Mouse (Mus musculus) embryonic facial prominence, embryonic 11.5 days (tissue): ENCODE data around the gene Fgf13. TPM values are rescaled to one million over a fixed set of nuclear protein-coding genes. Genes with fewer than 3 reads are reported as not detected.

ENCODE experiments used
- ATAC-seq: fragments of 200-750 bp; cut with Nextera tagmentation; replicated peaks from 2 replicates; pipeline ENCODE4 v1.8.0; 2017; ENCODE audit warnings: low read depth; ENCODE audit not compliant: insufficient number of reproducible peaks, low FRiP score, low TSS enrichment
- DNase-seq: peaks from one replicate; pipeline ENCODE4 v3.0.0-alpha.2; 2015; ENCODE audit warnings: low spot score
- H3K27ac ChIP-seq: fragments of 300-500 bp; sonication (generic); replicated peaks from 2 replicates; pipeline ENCODE4 v1.5.1; 2014; ENCODE audit warnings: mild to moderate bottlenecking, low read depth, low read length, control low read depth
- H3K27me3 ChIP-seq: fragments of 300-500 bp; sonication (generic); 2 replicates; pipeline ENCODE4 v1.6.1; 2014; ENCODE audit warnings: mild to moderate bottlenecking, low read length, moderate library complexity, mixed read lengths; ENCODE audit not compliant: control insufficient read depth, insufficient read depth
- H3K36me3 ChIP-seq: fragments of 300-500 bp; sonication (generic); replicated peaks from 2 replicates; pipeline ENCODE4 v1.6.1; 2014; ENCODE audit warnings: low read depth, mild to moderate bottlenecking, low read length, moderate library complexity, mixed read lengths; ENCODE audit not compliant: control insufficient read depth, insufficient read depth
- H3K4me1 ChIP-seq: fragments of 300-500 bp; sonication (generic); 2 replicates; pipeline ENCODE4 v1.6.1; 2014; ENCODE audit warnings: low read length, mixed read lengths; ENCODE audit not compliant: control insufficient read depth, insufficient read depth
- H3K4me2 ChIP-seq: fragments of 300-500 bp; sonication (generic); 2 replicates; pipeline ENCODE4 v1.6.1; 2014; ENCODE audit warnings: low read depth, mild to moderate bottlenecking, control low read depth, low read length, moderate library complexity
- H3K4me3 ChIP-seq: fragments of 300-500 bp; sonication (generic); 2 replicates; pipeline ENCODE4 v1.5.1; 2014; ENCODE audit warnings: low read depth, low read length, control low read depth
- H3K9ac ChIP-seq: fragments of 300-500 bp; sonication (generic); replicated peaks from 2 replicates; pipeline ENCODE4 v1.6.1; 2014; ENCODE audit warnings: mild to moderate bottlenecking, control low read depth, low read length
- H3K9me3 ChIP-seq: fragments of 300-500 bp; sonication (generic); replicated peaks from 2 replicates; pipeline ENCODE4 v1.6.1; 2016; ENCODE audit warnings: mild to moderate bottlenecking, low read length, inconsistent platforms, mixed read lengths; ENCODE audit not compliant: control insufficient read depth
- WGBS: fragments of 180-500 bp; shearing (Covaris S2); extraction: QIAGEN DNeasy Blood & Tissue Kit; methylation state at CpG from one replicate; pipeline ENCODE4 v1.1.7; 2014; 5-methylcytosine and 5-hydroxymethylcytosine counted together
- polyA plus RNA-seq: library from polyadenylated mRNA; unstranded; fragments of >200 nt; fragmentation: Nextera tagmentation; extraction: Ambion mirVana; gene quantifications from 2 replicates; pipeline ENCODE4 v1.2.1, GENCODE M21; 2014

Fgf13 gene
- polyA plus RNA-seq: 26.7 and 34.1 TPM in 2 replicates

- ATAC-seq (peak; percentile 47), DNase-seq (peak; percentile 30)
- Histone ChIP-seq H3K4me2 (peak within 1 kb of the TSS; percentile 71), H3K4me3 (peak within 1 kb of the TSS; percentile 40), H3K9ac (peak within 1 kb of the TSS; percentile 62), H3K9me3 (no peaks in the 10 kb centered on the region), H3K27me3 (peaks cover 3% of the 10 kb centered on the region; the same call in 1 of the 2 replicates), H3K4me1 (no peaks in the 10 kb centered on the region), H3K36me3 (no peaks in the 10 kb centered on the region), H3K27ac (no peak within 1 kb of the TSS)
- WGBS: 16% methylated on average over 28 of the region's 47 CpGs
Measured at GRCm38 (mm10) chrX:59567695-59568431, at the start of gene Fgf13. TSS of gene Fgf13 (minus strand) at chrX:59568071.

- H3K27ac ChIP-seq: no peak overlapping the region
- no peak overlapping the region for H3K4me3 ChIP-seq
- H3K4me1 ChIP-seq: no peaks in the 10 kb centered on the region
- ATAC-seq: no peak
- no peak overlapping the region for H3K4me2 ChIP-seq
- no peaks in the 10 kb centered on the region for H3K36me3 ChIP-seq
- H3K27me3 ChIP-seq: no peaks in the 10 kb centered on the region
- no peaks in the 10 kb centered on the region for H3K9me3 ChIP-seq
- DNase-seq: no peak
- WGBS: 62% methylated on average over 1 of the region's 1 CpGs
- no peak overlapping the region for H3K9ac ChIP-seq
Measured at GRCm38 (mm10) chrX:59606535-59606934, 38.7 kb upstream of the Fgf13 start.

- Histone ChIP-seq H3K4me2 (no peak overlapping the region), H3K4me1 (no peaks in the 10 kb centered on the region), H3K36me3 (no peaks in the 10 kb centered on the region), H3K9me3 (no peaks in the 10 kb centered on the region), H3K27ac (no peak overlapping the region), H3K27me3 (no peaks in the 10 kb centered on the region), H3K4me3 (no peak overlapping the region), H3K9ac (no peak overlapping the region)
- 27% methylated on average over 5 of the region's 5 CpGs for WGBS
- DNase-seq: no peak
- ATAC-seq: no peak
Measured at GRCm38 (mm10) chrX:59589050-59589449, 21.2 kb upstream of the Fgf13 start.

GRCm38 (mm10) chrX:59585508-59586186 lies 17.8 kb upstream of the Fgf13 start:
- Histone ChIP-seq H3K27ac (no peak overlapping the region), H3K4me1 (no peaks in the 10 kb centered on the region), H3K4me3 (no peak overlapping the region), H3K36me3 (no peaks in the 10 kb centered on the region), H3K4me2 (no peak overlapping the region), H3K27me3 (no peaks in the 10 kb centered on the region), H3K9ac (no peak overlapping the region), H3K9me3 (no peaks in the 10 kb centered on the region)
- WGBS: 59% methylated on average over 11 of the region's 11 CpGs
- DNase-seq: peak; percentile 27
- ATAC-seq: no peak

GRCm38 (mm10) chrX:59584034-59584433 lies 16.2 kb upstream of the Fgf13 start:
- H3K4me1 ChIP-seq: no peaks in the 10 kb centered on the region
- H3K9me3 ChIP-seq: no peaks in the 10 kb centered on the region
- no peak for ATAC-seq

GRCm38 (mm10) chrX:59566826-59567694 lies 811 bp downstream of the Fgf13 start:
- Histone ChIP-seq H3K36me3 (no peaks in the 10 kb centered on the region), H3K9ac (peak overlapping the region; percentile 62), H3K4me2 (peak overlapping the region; percentile 71), H3K9me3 (no peaks in the 10 kb centered on the region), H3K27me3 (peaks cover 3% of the 10 kb centered on the region; the same call in 1 of the 2 replicates), H3K27ac (no peak overlapping the region), H3K4me1 (no peaks in the 10 kb centered on the region), H3K4me3 (peak overlapping the region; percentile 40)
- DNase-seq: peak; percentile 40
- ATAC-seq: peak; percentile 77
- WGBS: 16% methylated on average over 46 of the region's 75 CpGs

More at GRCm38 (mm10) chrX:59584034-59584433, 16.2 kb upstream of the Fgf13 start:
- no peaks in the 10 kb centered on the region for H3K36me3 ChIP-seq
- H3K4me3 ChIP-seq: no peak overlapping the region
- no peak overlapping the region for H3K27ac ChIP-seq
- H3K4me2 ChIP-seq: no peak overlapping the region
- no peak overlapping the region for H3K9ac ChIP-seq
- no peaks in the 10 kb centered on the region for H3K27me3 ChIP-seq
- no peak for DNase-seq

GRCm38 (mm10) chrX:59566017-59566679 lies 1.7 kb downstream of the Fgf13 start:
- DNase-seq: peak; percentile 26
- WGBS: 24% methylated on average over 18 of the region's 18 CpGs
- Histone ChIP-seq H3K36me3 (no peaks in the 10 kb centered on the region), H3K9ac (no peak overlapping the region), H3K27me3 (peaks cover 3% of the 10 kb centered on the region; the same call in 1 of the 2 replicates), H3K4me3 (peak overlapping the region; percentile 40; the same call in 1 of the 2 replicates), H3K4me2 (peak overlapping the region; percentile 71), H3K27ac (no peak overlapping the region), H3K9me3 (no peaks in the 10 kb centered on the region), H3K4me1 (no peaks in the 10 kb centered on the region)
- ATAC-seq: peak; percentile 47; the same call in 1 of the 2 replicates
